Mouse (Mus musculus): ENCODE measurements around the gene Rad1.
"Not testable (repeated sequence)": the region's sequence is repeated elsewhere in the genome, so short reads cannot be mapped to it uniquely, and the experiment has no call there.

Rad1 gene

DNA sequence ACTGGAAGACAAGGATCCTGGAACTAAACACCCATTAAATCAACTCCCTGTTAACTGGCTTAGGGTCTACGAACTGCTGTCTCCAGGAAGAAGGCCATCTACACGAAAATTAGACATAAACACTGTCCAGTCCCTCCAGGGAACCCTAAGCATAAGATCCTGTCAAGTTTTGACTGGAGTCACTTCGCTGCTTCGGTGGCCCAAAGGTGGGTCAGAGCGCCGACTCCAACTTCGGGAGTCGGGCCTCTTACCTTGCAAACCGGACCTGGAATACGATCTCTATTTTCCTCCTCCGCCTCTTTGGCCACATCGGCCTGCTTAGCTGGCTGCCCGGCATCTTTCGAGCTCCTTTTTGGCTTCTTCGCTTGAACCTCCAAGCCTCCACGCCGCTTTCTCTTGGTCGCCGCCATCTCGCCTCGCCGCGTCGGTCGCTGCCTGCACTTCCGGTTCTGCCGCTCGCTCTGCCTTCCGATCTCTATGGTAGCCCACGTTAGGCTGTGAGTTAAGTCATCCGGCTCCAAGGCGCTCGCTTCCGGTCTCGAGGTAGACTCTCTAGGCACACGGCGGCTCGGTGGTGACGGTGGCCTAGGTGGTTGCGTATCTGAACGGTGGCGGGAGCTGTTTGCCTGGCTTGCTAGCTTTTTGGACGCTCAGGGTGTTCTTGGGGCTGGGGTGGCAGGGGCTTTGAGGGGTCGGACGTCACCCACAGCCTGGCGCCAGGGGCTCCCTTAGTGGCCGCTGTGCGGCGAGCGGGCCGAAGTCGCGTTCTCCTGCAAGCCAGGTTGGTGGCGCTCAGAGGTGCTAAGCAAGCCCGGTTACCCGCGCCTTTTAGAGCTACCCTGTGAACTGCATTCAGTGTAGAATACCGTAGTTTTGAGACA, at the start of gene Rad1, which contains the start of gene Brix1:
TSS of gene Rad1 (plus strand) at position 535 of the 881 bp plus-strand sequence.
TSS of gene Brix1 (minus strand) at position 464 of the 881 bp plus-strand sequence.
- DNase-seq (ENCODE audit: low spot score in 2 of 2) = peak; percentile 86 to 91

- DNase-seq (ENCODE audit: low spot score in 2 of 2) = no peak
These were observed 48.9 kb upstream of the Rad1 start for GRCm38 (mm10) chr15:10436893-10437292.

GRCm38 (mm10) chr15:10439963-10440362, 45.9 kb upstream of the Rad1 start:
- DNase-seq (ENCODE audit: low spot score in 2 of 2) = no peak

GRCm38 (mm10) chr15:10441493-10441892, 44.3 kb upstream of the Rad1 start:
- no peak for DNase-seq (ENCODE audit: low spot score in 2 of 2)

DNA sequence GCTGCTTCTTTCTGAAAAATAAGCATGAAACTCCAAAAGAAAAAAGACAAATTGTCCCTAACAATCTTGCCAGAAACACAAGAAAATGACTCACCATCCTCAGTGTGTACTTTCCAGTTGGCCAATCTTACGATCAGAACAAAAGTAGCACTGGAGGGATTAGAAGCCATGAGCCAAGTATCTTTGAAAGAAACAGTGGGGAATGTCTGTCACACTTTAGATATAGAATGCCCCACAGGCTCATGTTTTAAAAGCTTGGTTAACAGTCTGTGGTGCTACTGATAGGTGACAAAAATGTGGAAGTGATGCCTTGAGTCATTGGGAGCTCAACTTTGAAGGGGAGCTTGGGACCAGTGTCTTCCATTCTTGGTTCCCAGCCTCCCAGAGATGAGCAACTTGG, 43.5 kb upstream of the Rad1 start:
- no peak for DNase-seq (ENCODE audit: low spot score in 2 of 2)

DNA sequence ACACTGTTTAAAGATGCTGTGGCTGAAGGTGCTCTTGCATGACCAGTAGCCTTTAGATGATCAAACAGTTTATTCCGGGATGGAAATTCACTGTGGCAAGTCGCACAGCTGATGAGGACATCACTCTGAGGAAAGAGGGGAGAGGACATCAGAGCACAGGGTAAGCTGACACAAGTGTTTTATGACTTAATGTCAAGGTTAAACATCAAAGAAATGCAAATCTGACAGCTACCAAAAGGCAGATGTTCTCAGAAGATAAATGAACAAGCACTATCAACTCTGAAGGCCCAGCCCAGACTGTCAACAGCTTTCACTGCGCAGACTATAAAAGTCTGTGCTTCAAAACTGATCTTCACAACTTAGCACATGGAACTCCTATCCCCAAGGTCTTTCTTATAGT, 38.7 kb upstream of the Rad1 start:
- no peak for DNase-seq (ENCODE audit: low spot score in 2 of 2)

- no peak for DNase-seq (ENCODE audit: low spot score in 2 of 2)
These were observed 24.8 kb upstream of the Rad1 start for GRCm38 (mm10) chr15:10460986-10461385.

DNA sequence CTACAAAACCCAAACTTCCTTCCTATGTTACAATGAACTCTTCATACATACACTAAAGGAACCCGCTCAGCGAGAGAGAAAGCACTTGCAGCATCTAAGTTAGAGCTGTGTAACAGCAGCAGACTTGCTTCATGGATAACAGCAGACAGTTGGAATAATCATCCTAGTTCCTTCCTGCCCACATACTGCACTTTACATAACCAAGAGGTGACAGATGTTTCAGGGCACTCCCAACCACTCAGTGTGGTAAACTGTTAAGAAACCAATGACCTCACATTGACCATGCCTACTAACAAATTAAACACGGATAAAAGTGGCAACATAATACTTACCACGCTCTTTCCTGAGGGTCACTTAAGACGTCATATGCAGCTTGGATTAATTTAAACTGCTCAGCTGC, 22.3 kb upstream of the Rad1 start:
- DNase-seq (ENCODE audit: low spot score in 2 of 2) = no peak

- no peak for DNase-seq (ENCODE audit: low spot score in 2 of 2)
These were observed 21.1 kb upstream of the Rad1 start for GRCm38 (mm10) chr15:10464678-10465077.

- DNase-seq (ENCODE audit: low spot score in 2 of 2) = no peak
These were observed 17.1 kb upstream of the Rad1 start for GRCm38 (mm10) chr15:10468761-10469160.

DNA sequence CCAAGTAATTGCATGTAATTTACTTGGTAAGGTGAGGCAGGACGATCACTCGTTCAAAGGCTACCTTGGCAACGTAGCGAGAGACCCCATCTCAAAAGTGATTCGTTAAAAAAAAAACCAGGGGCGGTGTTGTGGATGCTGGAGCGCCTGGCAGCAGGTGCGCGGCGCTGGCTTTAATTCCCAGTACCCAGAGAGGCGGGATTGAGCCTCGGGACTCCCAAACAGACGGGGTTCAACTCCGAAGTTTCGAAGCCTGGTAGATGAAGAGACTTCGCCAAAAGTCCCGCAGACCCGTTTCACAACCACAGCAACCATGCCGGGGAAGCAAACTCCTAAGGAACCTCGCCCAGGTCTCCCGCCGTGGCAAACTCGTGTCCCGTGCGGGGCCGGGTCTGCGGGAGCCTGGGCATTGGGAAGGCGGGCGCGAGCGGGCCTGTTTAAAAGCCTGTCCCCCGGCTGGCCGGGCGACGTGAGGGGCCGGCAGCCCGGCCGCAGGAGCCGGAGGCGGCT, 16.1 kb upstream of the Rad1 start:
- peak; percentile 8 to 18 for DNase-seq (ENCODE audit: low spot score in 2 of 2)

DNA sequence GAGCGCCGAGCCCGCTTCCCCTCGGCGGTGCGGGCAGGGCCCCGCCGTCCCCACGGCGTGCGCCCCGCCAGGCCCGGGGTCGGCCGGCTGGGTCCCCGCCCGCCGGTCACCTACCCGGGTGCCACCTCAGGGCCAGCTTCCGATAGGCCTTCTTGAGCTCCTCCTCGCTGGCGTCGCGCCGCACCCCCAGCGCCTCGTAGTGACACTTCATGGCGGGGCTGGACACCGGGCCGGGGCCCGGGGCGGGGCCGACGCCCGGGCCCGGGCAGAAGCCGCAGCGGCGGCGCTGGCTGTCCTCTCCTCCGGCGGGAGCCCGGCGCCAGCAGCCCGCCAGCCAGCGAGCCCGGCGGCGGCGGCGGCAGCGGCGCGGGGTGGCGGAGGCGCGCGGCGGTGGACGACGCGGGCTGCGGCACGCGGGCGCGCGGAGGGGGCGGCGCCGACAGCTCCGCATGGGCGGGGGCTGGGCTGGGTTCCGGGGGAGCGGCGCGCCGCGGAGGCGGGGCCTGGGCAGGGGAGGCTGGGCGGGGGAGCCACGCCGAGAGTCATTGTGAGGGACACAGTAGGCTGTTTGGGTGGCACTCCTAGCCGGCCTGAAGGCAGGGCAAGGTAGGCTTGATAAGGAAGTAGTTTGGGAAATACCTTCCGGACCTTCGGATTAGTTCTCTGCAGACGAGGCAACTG, 15.5 kb upstream of the Rad1 start, which contains the start of gene Dnajc21:
TSS of gene Dnajc21 (minus strand) at position 366 of the 681 bp plus-strand sequence.
- peak; percentile 69 to 72 for DNase-seq (ENCODE audit: low spot score in 2 of 2)

- no peak for DNase-seq (ENCODE audit: low spot score in 2 of 2)
These were observed 14.9 kb upstream of the Rad1 start for GRCm38 (mm10) chr15:10470941-10471340.

- no peak for DNase-seq (ENCODE audit: low spot score in 2 of 2)
These were observed 584 bp downstream of the Rad1 start for GRCm38 (mm10) chr15:10486365-10486839.

- DNase-seq (ENCODE audit: low spot score in 2 of 2) = no peak
These were observed 1.4 kb downstream of the Rad1 start for GRCm38 (mm10) chr15:10487246-10487645.

DNA sequence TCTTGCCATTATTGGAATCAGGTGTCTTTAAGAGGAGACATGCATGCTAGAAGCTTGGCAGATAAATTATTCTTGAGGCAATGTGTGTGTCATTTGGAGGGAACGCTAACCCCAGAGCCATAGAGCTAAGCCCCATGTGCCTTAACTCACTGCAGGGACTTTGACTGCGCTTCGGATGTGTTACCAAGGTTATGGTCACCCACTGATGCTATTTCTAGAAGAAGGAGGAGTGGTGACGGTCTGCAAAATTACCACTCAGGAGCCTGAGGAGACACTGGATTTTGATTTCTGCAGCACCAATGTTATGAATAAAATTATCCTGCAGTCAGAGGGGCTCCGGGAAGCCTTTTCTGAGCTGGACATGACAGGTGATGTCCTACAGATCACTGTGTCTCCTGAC, 4.3 kb downstream of the Rad1 start:
- DNase-seq (ENCODE audit: low spot score in 2 of 2) = no peak

- no peak for DNase-seq (ENCODE audit: low spot score in 2 of 2)
These were observed 10.1 kb downstream of the Rad1 start for GRCm38 (mm10) chr15:10495944-10496343.

GRCm38 (mm10) chr15:10496696-10497095, 10.9 kb downstream of the Rad1 start:
- not testable (repeated sequence) for DNase-seq (ENCODE audit: low spot score in 2 of 2)

GRCm38 (mm10) chr15:10499593-10499992, 13.8 kb downstream of the Rad1 start:
- DNase-seq (ENCODE audit: low spot score in 2 of 2) = no peak

DNA sequence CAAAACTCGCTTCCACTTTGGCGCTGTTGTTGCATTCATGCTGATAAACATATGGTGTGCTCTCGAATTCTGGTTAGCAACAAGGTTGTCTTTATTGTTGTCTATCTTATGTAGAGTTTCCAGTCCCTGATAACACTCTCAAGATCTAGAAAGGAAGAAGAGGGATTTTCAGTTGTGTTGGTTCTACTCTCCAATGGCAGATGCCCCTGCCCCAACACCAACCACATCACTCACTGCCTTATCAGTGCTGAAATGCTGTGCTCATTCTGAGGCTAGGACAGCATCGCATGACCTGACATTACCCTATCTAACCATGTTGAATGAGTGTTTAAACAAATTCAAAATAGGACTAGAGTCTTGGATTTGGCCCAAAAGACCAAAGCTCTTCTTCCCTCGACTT, 14.2 kb downstream of the Rad1 start:
- DNase-seq (ENCODE audit: low spot score in 2 of 2) = no peak

DNA sequence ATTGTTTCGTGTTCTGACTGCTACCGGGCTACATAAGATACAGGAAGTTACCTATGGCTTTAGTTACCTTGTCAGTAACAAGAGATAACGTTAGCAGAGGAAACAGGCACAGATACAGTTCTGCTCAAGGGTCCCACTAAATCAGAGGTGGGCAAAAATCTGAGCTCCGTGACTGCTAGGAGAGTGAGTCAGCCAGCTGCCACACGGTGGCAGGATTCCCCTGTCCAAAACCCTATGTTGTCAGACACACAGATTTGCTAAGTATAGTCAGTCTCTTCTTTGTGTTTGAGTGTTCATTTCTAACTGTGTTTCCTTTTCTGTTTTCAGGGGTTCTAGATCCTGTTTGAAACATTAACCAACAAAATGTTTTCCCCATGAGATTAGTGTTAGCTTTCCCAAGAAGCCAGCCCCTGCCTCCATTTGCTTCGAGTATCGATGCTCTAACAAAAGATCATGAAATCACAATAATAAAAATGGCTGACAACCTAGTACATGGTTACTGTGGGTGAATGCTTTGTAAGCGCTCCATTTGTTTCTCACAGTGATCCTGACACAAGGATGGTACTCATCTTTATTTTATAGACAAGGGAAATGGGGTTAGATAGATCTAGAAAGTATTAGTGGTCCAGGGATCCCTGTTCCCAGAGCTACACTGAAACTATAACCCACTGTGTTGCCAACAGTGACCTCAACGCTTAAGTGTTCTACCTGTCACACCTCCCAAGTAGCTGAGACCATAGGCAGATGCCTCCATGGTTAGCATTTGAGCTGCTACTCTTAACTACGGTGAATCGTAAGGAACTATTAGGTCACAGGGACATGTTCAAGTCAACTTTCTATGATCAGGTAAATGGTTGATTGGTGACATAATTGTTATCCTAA, 15.3 kb downstream of the Rad1 start:
- DNase-seq (ENCODE audit: low spot score in 2 of 2) = no peak

All from spleen, postnatal 14 days (tissue).